Mouse (Mus musculus): ENCODE data around the gene Psma2.

Psma2 gene

DNA sequence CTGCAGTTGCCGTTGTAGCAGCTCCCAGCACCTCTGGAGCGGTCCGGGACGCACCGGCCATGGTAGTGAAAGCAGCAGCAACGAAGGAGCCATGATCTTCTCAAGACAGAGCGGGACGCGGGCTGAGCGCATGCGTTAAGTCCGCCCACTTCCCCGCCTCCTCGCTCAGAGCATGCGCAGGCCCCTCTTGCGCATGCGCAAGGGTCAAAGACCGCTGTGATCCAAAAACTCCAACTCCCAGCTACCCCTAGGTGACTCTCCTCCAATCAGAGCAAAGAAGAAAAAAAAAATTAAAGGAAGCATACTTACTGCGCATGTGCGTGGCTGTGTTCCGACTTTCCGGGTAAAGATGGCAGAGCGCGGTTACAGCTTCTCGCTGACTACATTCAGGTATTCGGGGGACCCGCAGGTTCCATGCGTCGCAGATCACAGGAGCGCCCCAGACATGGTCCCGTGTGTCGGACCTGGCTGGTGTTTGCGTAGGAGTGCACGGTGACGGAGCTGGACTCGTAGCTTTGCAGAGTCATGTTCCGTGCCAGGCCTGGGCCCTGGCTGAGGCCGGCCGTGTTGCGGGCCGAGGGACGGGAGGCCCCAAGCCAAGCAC is at the start of gene Psma2, which contains the start of gene Mrpl32:
TSS of gene Psma2 (plus strand) at position 315 of the 604 bp plus-strand sequence.
TSS of gene Mrpl32 (minus strand) at position 240 of the 604 bp plus-strand sequence.
- peak; percentile 97 for DNase-seq (ENCODE audit: low spot score)

DNA sequence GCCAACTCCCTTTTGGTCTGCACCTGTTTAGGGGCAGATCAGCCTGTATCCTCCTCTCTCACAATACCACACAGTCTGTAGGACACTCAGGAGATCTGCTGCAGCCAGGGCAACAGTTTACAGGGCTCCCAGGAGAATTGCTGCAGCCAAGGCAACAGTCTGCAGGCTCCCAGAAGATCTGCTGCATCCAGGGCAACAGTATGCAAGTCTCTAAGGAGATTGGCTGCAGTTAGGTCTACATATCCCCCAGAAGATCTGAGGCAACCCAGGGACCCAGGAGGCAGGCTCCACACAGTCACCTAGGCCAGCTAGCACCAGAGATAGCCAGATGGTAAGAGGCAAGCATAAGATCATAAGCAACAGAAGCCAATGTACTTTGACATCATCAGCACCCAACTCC is 38.9 kb upstream of the Psma2 start:
- DNase-seq (ENCODE audit: low spot score) = no peak

GRCm38 (mm10) chr13:14580392-14580791 is 32.6 kb upstream of the Psma2 start:
- no peak for DNase-seq (ENCODE audit: low spot score)

- no peak for DNase-seq (ENCODE audit: low spot score)
Measured at GRCm38 (mm10) chr13:14602744-14603143, 10.3 kb upstream of the Psma2 start.

- peak; percentile 52 for DNase-seq (ENCODE audit: low spot score)
Measured at GRCm38 (mm10) chr13:14607616-14608015, 5.4 kb upstream of the Psma2 start.

DNA sequence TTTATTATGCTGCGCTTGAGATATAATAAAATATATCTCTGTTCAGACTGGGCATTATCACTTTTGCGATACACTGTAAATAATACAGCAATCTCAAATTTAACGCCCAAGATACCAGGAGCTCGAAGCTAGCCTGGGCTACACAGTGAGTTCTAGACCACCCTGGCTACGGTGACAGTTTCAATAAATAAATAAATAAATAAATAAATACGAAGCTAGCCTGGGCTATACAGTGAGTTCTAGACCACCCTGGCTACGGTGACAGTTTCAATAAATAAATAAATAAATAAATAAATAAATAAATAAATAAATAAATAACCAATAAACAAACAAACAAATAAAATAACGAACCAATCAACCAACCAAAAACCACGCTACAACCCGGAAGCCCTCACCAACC is 577 bp upstream of the Psma2 start:
- DNase-seq (ENCODE audit: low spot score) = no peak

GRCm38 (mm10) chr13:14613553-14613952 is 513 bp downstream of the Psma2 start:
- DNase-seq (ENCODE audit: low spot score) = no peak

- peak; percentile 77 for DNase-seq (ENCODE audit: low spot score)
Measured at GRCm38 (mm10) chr13:14618724-14619123, 5.7 kb downstream of the Psma2 start.

DNA sequence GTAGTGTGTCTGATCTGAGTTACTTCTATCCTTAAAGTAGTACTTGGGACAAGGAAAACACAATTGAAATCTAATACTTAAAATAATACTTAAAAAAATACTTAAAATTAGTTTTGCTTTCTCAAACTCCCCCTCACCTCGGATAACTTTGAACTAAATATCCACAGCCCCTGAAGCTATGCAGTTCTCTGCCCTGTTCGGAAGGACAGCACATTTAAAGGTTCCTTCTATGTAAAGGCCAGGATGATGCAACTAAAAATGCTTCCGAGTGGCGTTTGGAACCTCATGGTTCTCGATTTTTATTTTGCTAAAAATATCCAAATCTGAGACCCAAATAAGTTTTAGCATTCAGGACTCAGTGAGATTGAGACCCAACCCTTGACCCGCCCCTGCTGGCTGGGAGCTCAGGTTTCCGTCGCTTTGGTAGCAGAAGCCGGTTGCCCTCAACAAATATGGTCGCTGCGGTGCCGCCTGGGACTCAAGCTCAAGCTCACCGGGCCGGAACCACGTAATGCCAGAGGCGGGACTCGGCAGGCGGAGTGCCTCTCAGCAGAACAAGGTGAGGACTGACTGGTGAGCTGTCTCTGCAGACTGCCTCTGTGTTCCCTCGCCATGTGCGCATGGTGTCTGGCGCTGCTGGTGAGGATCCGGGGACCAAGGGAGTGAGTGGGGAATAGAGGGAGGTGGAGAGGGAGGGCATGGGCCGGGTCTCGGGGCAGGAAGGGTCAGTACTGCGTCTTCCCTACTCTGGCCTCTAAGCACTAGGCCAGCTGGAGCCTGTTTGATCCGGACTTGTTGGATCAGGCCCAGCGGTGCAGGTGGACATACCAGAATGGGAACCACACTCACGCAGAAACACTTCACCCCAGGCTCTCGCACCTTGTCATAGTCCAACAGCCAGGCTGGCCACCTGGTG is 16.9 kb downstream of the Psma2 start, which contains the start of gene AW209491:
TSS of gene AW209491 (plus strand) at position 429 of the 916 bp plus-strand sequence.
- DNase-seq (ENCODE audit: low spot score) = peak; percentile 97

GRCm38 (mm10) chr13:14639998-14640397 is 27.0 kb downstream of the Psma2 start:
- DNase-seq (ENCODE audit: low spot score) = no peak

DNA sequence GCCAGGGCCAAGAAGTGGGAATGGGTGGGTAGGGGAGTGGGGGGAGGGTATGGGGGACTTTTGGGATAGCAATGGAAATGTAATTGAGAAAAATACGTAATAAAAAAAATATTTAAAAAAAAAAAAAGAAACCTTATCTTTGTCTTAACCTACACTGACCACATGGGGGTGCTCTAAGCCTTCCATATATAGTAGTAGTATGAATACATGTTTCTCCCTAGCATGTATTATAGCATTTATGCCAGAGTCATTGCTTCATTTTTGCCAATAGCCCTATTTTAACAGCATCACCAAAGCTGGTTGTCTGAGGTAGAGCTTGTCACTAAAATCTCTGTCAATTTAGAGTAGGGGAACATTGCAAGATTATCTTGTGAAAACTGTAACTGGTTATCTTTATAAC is 36.3 kb downstream of the Psma2 start:
- peak; percentile 15 for DNase-seq (ENCODE audit: low spot score)

DNA sequence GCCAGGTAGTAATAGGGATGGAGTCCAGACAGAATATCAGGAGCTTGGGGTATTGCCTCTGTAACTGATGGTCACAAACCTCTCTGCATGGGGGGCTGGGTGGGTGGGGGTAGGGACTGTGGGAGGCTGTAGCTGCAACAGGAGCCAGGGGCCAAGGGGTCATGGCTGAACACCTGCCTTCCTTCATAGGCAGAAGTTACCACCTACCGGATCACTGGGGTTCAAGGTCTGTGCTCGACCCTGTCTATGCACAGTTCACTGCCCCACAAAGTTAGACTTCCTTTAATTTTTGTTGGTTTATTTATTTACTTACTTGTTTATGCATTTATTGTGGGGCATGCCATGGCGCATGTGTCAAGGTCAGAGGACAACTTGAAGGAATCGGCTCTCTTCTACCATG is 54.1 kb downstream of the Psma2 start:
- no peak for DNase-seq (ENCODE audit: low spot score)

GRCm38 (mm10) chr13:14670342-14670741 is 57.3 kb downstream of the Psma2 start:
- DNase-seq (ENCODE audit: low spot score) = no peak

DNA sequence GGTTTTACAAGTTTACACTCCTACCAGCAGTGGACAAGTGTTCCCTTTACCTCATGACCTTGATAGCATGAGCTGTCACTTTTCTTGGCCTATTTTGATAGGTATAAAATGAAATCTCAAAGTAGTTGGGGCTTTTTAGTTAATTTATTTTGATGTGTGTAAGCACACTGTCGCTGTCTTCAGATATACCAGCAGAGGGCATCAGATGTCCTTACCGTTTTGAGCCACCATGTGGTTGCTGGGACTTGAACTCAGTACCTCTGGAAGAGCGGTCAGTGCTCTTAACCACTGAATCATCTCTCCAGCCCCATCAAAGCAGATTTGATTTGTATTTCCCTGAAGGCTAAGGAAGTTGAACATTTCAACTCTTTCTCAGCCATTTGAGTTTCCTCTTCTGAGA is 75.9 kb downstream of the Psma2 start:
- DNase-seq (ENCODE audit: low spot score) = no peak

DNA sequence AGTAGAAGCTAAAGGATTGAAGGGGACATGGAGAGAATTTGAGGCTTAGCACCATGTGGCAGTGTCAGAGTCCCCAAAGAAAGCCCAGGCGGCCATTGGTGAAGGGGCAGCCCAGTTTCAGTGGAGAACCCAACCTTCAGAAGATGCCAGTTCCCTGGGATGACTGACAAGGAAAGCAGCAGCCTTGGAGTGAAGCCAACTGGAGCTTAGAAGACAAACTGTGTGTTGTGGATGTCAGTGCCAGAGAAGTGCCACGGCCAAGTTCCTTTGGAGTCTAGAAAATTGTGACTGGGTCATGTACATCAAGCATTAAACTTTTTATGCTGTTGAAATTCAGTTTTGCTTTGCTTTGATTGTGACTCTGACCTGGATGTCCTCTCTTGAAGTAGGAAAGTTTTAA is 103.8 kb downstream of the Psma2 start:
- DNase-seq (ENCODE audit: low spot score) = no peak

GRCm38 (mm10) chr13:14717755-14718154 is 104.7 kb downstream of the Psma2 start:
- no peak for DNase-seq (ENCODE audit: low spot score)

All from lung, postnatal 25 days (tissue).